Mouse (Mus musculus) spleen, embryonic (tissue): ENCODE data around the gene Pglyrp2.

Experiments used
- CTCF ChIA-PET: fragments of 350-600 bp; sonication (Branson Sonifier 250); formaldehyde crosslinking; loops from one replicate; lab custom pipeline; 2022; lab: Charles Lee

Pglyrp2 gene

GRCm38 (mm10) chr17:32402779-32403157 is 21.2 kb downstream of the Pglyrp2 start:
- CTCF ChIA-PET: interaction anchor here (0.5 to 1.0 kb wide), 4 partner anchors 12 to 1148 kb away, joined by 3 to 6 read pairs (median 4); no protein-coding TSS in a partner anchor

DNA sequence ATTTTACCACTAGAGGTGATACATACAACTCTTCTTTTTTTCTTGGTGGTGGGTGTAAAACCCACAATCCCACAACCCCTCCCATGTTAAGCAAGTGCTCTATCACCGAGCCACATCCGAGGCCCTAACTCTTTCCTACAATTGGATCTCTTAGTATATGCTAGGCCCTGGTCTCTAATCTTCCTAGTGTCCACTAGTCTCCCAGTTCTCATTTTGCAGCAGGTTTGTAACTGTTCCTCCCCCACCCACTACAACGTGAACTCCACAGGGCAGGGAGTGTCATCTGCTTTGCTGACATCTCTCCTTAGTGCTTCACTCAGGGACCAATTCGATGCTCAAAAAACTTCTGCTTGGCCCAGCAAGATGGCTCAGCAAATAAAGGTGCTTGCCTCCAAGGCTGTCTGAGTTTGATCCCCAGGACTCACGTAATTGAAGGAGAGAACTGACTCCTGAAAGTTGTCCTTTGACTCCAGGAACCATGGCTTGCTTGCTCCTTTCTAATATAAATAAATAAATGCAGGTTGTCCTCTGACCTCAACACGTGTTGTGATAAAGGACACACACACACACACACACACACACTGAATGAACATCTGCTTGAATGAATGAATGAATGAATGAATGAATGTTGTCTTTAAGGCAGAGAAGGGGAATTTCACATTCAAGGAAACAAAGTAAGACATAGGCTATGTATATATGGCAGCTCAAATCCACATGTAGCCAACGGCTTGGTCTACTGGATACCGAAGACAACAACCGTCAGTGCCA is 21.8 kb downstream of the Pglyrp2 start:
- CTCF ChIA-PET: interaction anchor here (0.5 to 1.0 kb wide), 3 partner anchors 11 to 51 kb away, joined by 3 to 6 read pairs (median 5); no protein-coding TSS in a partner anchor

- CTCF ChIA-PET: no interaction called here
Measured at GRCm38 (mm10) chr17:32396266-32396665, 27.7 kb downstream of the Pglyrp2 start.

DNA sequence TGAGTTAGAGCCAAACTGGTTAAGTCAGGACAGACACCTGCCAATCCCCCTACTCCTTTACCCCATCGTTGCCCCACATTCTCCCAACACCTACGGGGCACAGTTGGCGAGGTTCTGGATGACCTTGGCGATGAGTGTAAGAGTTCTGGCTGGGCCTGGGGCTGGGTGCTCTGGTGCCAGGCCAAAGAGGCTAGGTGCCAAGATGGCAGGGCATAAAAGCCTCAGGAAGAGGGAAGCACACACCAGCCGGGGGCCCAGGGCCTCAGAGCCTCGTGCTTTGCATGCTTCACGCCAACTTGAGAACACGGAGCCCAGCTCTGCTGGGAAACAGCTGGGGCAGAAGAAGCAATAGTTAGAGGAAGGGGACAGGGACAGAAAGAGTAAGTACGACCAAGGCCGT is 30.0 kb downstream of the Pglyrp2 start:
- CTCF ChIA-PET: no interaction called here

GRCm38 (mm10) chr17:32389101-32389659 is 34.8 kb downstream of the Pglyrp2 start, which contains the start of gene Wiz:
TSS of gene Wiz (minus strand) at chr17:32389439.
- CTCF ChIA-PET: interaction anchor here (0.6 kb wide), 1 partner anchor 42 kb away, joined by 3 read pairs; no protein-coding TSS in a partner anchor

GRCm38 (mm10) chr17:32388370-32389100 is 35.4 kb downstream of the Pglyrp2 start:
- CTCF ChIA-PET: no interaction called here

GRCm38 (mm10) chr17:32387986-32388369 is 36.0 kb downstream of the Pglyrp2 start:
- CTCF ChIA-PET: no interaction called here

- CTCF ChIA-PET: no interaction called here
Measured at GRCm38 (mm10) chr17:32386659-32387432, 37.1 kb downstream of the Pglyrp2 start.

DNA sequence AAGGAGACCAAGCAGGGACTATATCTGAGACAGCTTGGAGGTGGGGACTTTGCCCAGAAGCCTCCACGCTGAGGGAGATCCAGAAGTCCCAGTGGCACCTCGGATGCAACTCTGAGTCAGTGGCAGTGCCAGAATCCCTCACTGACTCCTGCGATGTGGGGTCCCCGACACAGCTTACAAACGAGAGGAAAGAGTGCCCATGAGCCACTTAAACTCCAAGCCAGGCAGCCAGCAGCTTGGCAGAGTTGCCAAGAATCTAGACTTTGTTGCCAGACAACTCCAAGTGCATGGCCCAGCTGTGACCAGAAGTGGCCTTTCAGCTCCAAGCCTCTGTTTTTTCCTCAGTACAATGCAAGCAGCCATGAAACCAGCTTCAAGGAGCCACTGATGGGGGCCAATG is 40.3 kb downstream of the Pglyrp2 start:
- CTCF ChIA-PET: interaction anchor here (0.6 kb wide), 1 partner anchor 141 kb away, joined by 3 read pairs; no protein-coding TSS in a partner anchor

- CTCF ChIA-PET: no interaction called here
Measured at GRCm38 (mm10) chr17:32382576-32382975, 41.4 kb downstream of the Pglyrp2 start.

- CTCF ChIA-PET: no interaction called here
Measured at GRCm38 (mm10) chr17:32378786-32379185, 45.2 kb downstream of the Pglyrp2 start.

DNA sequence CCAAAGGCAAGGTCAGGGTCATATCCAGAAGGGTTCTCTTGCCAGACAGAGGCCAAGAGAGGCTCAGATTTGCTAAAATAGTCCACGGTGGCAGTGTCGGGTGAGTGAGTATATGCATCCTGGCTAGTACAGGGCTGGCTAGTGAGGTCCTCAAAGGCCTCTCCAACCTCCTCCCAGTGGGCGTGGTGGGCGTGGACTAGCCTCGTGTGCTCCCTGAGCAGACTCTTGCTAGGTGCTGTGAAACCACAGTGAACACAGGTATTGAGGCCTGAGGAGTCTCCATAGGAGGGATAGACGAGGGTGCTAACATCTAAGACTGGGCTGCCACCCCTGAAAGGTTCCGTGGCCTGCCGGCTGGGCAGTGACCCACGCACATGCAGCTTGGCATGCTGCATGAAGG is 46.8 kb downstream of the Pglyrp2 start:
- CTCF ChIA-PET: no interaction called here

DNA sequence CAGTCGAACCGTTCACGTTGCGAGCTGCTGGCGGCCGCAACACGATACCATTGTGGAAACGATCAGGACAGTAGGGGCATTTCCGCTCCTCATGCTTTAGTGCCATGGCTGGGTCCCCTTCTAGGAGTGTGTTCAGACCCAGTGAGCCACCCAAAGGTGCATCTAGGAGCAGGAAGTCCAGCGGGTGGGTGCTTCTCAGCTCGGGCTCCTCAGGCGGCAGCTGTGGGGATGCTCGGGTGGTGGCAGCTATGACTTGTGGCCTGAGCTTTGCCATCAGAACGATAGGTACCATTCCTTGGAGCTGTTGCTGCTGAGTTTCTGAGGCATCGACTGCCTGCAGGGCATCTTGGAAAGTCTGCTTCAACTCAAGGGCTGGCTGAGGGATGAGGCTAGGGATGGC is 47.5 kb downstream of the Pglyrp2 start:
- CTCF ChIA-PET: no interaction called here

- CTCF ChIA-PET: no interaction called here
Measured at GRCm38 (mm10) chr17:32368991-32369578, 54.9 kb downstream of the Pglyrp2 start.

GRCm38 (mm10) chr17:32367706-32368105 is 56.3 kb downstream of the Pglyrp2 start:
- CTCF ChIA-PET: no interaction called here

- CTCF ChIA-PET: interaction anchor here (1.3 kb wide), 1 partner anchor 12 kb away, joined by 3 read pairs; no protein-coding TSS in a partner anchor
Measured at GRCm38 (mm10) chr17:32365296-32365695, 58.7 kb downstream of the Pglyrp2 start.

DNA sequence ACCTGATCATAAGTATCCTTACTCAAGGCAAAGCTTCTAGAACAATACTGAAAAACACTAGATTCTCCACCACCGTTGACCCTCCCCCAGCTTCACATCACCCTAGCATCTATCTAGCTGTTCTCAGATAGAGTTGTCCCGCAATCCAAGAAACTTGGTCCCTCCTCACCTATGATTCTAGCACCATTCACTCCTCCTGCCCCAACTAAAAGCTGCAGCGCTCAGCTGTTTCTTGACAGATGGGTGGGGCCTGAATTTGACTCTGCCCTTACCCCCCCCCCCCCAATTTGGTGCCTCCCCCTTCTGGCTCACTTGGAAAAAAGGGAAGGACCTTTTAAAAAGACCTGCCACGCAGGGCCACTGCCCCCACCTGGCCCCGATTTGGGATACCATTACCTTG is 59.1 kb downstream of the Pglyrp2 start:
- CTCF ChIA-PET: interaction anchor here (1.3 kb wide), 1 partner anchor 12 kb away, joined by 3 read pairs; no protein-coding TSS in a partner anchor

GRCm38 (mm10) chr17:32364331-32364730 is 59.6 kb downstream of the Pglyrp2 start:
- CTCF ChIA-PET: interaction anchor here (1.3 kb wide), 1 partner anchor 12 kb away, joined by 3 read pairs; no protein-coding TSS in a partner anchor

DNA sequence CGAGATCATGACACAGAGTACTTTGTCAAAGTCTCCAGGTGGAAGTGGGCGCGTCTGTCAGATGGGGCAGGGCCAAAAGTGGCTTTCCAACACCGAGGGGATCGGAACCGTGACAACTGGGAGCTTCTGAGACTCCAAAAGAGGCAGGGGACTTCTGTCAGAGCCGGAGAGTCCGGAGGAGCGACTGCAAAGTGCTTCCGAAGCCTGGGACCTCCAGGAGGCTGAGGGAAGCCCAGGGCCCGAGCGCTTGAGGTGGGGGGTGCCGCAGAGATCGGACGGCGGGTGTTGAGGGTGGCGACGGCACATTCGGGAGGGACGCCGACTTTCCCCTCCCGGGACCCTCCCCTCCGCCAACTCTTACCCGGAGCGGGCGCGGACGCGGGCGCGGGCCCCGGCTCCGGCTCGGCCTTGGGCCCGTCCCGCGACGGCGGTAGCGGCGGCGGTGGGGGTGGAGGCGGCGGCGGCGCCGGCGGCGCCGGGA is 60.1 kb downstream of the Pglyrp2 start:
- CTCF ChIA-PET: no interaction called here

DNA sequence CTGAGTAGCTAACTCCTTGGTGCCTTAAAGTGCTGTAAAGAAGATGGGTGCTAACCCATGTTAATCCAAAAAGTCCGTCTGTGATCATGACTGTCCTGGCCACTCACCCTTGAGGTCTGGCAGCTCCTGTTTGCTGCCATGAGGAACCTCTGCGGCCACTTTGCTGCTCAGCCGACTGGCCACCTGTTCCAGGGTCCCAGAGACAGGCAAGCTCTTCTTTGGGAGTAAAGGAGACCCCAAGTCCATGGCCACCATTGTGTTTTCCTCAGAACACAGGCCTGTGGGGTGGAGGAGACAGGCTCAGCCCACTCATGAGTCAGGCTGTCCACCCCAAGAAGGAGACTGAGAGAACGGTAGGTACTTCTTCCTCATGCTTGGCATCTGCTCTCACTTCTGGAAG is 61.3 kb downstream of the Pglyrp2 start:
- CTCF ChIA-PET: interaction anchor here (0.6 kb wide), 2 partner anchors 32 to 125 kb away, joined by 3 to 12 read pairs; no protein-coding TSS in a partner anchor
